Mouse (Mus musculus): ENCODE results near the gene Depdc5.

The Depdc5 gene

DNA sequence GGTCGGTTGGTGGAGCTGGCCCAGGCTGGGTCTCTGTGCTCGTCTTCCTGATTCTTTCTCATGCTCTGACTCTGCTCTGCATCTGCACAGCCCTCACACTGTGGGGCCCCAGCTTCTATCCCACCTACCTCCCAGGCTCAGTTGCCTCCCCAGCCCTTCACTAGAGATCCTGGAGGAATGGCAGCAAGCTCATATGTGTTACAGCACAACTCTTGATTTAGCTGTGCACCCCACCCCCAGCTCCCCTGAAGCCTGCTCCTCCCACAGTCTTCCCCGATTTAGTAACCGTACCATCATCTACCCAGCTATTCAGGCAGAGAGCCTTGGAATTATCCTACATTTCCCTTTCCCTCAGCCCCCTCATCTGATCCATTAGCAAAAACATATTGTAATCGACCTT lies 137.6 kb downstream of the Depdc5 start:
- DNase-seq (ENCODE audit: low spot score in 2 of 2), result no peak

GRCm38 (mm10) chr5:33002781-33003180 lies 139.3 kb downstream of the Depdc5 start:
- no peak for DNase-seq (ENCODE audit: low spot score in 2 of 2)

- DNase-seq (ENCODE audit: low spot score in 2 of 2), result no peak
These were observed 140.0 kb downstream of the Depdc5 start for GRCm38 (mm10) chr5:33003500-33003899.

DNA sequence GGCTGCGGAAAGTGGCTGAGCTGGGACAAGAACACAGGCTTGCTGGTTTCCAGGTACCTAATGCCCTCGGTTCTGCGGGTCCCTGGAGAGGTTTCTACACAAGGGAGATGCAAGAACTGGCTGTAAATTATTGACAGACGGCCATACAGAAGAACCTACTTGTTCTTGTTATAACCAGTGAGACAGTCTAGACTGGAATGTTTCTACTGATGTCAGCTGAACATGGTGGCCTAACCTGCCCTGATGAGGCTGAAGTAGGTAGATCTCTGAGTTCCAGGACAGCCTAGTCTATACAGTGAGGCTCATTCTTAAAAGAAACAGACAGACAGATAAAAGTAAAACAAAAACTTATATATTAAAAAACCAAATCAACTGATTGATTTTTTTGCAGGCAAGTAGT lies 140.6 kb downstream of the Depdc5 start:
- DNase-seq (ENCODE audit: low spot score in 2 of 2), result no peak

DNA sequence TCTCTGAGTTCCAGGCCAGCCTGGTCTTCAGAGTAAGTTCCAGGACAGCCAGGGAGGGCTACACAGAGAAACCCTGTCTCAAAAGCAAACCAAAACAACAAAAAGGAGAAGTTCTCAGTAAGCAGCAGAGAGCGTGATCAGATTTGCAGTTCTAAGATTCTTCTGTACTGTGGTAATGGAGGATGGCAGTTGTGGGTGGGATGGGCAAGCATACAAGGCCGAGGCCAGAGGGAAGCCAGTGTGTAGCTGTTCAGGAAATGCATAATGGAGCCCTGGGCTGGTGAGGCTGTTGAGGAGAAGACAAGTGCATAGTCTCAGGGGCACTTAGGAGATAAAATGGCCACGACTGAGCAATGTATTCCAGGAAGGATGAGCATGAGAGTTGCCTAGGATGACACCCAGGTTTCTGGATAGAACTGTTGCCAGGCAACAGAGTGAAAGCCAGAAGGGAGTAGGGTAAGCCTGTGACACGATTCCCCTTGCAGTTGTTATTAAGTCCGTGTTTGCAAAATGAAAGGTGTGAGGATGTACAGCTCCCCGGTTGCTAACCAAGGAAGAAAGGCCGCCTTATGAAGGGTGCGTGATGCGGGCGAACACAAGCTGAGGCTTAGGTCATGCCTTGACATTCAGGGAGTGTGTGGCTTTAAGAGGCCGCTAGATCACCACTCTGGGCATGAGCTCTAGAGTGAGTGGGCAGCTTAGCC lies 142.1 kb downstream of the Depdc5 start:
- no peak for DNase-seq (ENCODE audit: low spot score in 2 of 2)

DNA sequence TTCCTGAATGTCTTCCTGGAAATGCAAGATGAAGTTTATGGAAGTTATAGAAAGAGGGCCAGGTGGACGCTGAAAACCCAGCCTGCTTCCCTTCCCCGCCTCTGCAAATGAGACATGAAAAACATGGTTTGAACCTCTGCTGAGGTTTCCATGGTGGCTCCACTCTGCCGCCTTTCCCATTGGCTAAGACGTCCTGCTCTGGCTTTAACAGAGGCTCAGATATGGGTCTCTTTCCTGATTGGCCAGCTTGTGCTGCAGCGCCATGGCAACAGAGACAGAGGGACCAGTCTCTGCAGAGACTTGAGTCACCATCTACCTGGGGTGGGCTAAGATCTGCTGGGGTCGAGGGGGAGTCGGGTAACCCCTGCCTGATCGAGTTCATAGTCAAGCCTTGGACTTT lies 143.2 kb downstream of the Depdc5 start:
- DNase-seq (ENCODE audit: low spot score in 2 of 2), result no peak

DNA sequence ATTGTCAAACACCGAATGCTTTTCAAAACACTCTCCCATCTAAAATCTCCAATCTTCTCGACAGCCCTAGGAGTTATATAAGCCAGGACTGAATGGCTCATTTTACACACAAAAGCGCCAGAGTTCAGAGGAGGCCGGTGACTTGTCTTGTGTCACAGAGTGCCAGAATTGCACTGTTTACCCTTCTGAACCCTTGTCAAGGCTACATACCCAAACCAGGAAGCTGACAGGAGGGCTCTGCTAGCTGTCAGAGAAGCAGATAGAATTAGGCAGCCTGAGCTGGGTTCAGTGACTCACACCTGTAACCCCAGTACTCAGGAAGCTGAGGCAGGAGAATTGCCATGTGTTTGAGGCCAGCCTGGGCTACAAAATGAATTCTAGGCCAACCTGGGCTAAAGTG lies 143.9 kb downstream of the Depdc5 start:
- DNase-seq (ENCODE audit: low spot score in 2 of 2), result no peak

DNA sequence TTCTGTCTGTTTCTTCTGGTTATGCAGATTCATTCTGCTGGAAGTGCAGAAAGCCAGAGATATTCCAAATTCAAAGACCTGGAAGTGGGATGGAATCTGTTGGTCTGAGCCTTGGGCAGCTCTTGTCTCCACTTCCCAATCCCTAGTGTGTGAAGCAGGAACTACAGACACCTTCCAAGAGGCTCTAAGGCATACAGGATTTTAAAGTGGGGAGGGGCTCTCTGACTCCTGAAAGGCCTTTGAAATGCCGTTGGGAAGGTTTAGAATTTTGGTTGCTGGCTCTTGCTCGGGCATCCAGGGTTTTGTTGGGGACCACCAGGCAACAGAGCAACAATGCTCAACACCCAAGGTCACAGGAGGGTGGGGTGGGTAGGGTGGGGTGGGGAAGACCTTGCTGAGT lies 145.8 kb downstream of the Depdc5 start:
- DNase-seq (ENCODE audit: low spot score in 2 of 2), result no peak

DNA sequence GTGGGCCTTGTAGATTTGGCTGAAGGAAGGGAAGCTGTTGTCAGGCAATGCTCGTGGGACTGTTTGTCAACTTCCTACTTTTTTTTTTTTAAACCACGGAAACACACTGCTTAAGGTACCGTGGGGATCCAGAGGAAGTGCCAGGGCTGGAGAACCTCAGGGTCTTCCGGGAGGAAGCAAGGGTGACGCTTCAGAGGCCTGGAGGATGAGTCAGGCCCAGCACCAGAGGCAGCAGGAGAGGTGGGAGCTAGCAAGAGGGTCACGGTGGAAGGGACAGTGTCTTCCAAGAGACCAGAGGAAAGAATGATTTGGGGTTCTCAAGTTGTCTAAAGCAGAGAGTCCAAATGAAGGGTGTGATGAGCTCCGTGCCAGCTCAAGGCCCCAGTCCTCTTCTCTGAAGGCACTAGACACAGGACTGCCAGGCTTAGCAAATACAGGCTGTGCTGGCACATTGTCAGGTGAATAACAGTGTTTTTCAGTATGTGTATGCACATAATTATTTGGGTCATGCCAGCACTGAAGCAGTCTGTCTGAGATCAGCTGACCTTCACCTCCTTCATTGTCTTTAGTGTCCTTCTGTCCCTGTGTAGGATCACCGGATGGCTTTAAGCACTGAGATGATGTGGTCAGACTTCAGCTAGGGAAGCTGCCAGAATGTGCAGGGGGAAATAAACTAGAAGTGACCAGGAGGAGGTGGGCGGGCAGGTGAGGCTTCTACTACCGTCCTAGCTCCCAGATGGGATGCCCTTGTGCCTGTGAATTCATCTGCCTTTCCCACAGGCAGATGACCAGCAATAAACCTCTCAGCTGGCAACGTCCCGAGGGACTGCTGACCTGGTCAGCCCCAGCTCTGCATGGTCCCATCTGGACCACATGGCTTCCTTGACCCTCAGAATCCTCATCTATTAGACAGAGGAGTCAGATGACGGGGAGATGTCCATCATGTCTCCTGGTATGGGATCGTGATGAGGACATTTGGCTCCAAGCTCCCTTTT lies 146.6 kb downstream of the Depdc5 start:
- DNase-seq (ENCODE audit: low spot score in 2 of 2), result no peak

DNA sequence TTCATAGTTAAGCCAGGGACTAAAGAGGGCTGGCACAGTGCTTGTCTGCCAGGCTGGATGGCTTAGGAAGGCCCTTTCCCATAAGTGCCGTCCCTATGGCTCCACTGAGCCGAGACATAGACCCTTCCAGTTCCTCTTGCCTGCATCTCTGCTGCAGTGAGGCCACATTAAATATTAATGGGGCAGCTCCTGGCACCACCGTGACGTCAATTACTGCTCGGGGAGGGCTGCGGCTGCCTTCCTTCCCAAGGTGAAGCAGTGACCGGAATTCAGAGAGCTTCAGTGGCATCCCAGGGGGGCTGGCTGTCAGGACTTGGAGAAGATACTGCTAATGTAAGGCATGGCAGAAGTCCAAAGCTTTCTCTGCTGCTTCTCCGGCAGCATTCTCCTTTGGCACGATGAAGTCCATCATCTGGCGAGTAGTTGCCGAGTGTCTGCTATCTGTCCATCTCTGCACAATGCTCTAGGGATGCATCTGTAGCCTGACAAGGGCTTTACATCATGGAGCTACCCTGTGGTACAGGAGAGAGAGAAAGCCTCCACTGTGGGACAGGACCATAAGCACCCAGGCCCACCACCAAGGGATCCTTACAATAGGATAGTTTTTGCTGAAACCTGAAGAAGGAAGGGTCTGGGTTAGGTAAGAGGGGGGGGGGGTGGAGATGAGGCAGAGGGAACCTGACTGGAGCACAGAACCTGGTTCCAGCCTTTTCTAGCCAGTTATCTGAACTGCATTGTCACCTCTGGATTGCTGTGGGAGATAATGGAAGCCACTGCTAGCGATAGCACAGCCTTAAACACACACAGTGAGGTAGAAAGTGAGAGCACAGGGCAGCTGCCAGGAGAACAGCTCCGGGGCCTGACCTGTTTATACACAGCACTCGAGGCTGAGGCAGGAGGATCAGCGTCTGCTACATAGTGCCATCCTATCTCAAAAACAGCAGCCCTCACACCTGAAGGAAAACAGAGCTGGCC lies 147.9 kb downstream of the Depdc5 start:
- DNase-seq (ENCODE audit: low spot score in 2 of 2), result no peak

DNA sequence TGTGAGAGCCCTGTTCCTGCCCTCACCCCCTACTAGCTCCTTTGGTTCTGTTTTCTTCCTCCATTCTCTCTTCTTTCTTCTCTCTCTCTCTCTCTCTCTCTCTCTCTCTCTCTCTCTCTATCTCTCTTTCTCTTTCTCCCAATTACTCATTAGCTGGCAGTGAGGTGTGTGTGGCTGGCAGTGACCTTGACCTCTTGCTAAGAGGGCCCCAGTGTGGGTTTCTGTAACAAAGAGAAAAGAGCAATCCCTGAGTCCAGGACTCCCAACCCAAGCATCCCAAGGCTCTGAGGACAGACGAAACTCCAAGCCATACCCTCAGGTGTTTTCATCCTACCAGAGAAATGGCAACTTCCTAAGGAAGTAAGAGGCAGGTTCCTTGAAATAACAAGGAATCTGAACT lies 150.6 kb downstream of the Depdc5 start:
- DNase-seq (ENCODE audit: low spot score in 2 of 2), result no peak

DNA sequence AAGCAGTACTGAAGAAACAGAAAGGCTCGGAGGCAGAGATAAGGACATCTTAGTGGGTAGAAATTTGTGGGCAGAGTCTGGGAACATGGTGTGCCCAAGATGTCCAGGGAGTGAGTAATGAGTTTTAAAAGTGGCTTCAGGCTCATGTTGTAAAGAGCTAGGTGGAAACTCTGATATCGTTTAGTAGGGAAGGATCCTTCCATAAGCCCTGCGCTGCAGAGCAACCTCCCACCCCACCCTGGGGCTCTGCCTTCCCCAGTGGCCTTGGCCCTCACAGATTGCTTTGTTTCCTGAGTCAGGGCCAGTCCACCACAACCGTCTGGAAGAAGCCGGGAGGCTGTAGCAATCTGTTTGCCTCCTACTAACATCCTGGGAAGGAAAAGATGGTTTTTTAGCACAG lies 152.1 kb downstream of the Depdc5 start:
- no peak for DNase-seq (ENCODE audit: low spot score in 2 of 2)

GRCm38 (mm10) chr5:33018189-33018560 lies 154.7 kb downstream of the Depdc5 start:
- no peak for DNase-seq (ENCODE audit: low spot score in 2 of 2)

DNA sequence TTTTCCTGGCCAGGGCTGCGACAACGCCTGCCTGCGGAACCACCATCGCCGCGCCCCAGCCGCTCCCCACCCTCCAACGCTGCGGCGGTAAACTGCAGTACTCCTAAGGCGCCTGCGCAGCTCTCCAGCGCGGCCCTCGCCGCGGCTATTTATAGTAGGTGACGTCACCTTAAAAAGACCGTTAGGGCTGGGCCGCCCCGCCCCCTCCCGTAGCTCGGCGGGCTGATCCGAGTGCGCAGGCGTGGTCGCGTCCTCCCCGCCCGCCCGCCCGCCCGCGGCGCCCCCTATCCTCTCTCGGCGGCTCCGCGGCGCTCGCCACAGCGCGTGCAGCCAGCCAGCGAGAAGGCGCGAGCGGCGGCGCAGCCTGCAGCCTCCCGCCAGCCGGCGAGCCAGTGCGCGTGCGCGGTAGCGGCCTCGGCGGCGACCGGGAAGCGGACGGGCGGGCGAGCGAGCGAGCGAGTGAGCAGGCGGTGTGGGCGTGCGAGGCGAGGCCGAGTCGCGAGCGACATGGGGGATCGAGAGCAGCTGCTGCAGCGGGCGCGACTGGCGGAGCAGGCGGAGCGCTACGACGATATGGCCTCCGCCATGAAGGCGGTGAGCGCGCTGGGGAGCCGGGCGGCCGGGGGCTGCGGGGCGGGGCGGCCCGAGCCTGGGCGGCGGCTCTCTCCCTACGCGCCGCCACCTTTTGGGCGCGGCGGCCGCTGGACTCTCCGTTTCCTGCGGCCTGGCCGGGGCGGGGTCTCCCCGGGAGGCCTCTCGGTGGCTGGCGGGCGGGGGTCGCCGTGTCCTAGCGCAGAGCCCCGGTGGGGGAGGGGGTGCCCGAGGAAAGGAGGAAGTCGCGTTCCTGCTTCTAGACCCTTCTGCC lies 155.3 kb downstream of the Depdc5 start, which contains the start of gene Ywhah:
Gene Ywhah (plus strand): TSS at position 256 of the 865 bp plus-strand sequence.
- peak; percentile 94 to 98 for DNase-seq (ENCODE audit: low spot score in 2 of 2)

DNA sequence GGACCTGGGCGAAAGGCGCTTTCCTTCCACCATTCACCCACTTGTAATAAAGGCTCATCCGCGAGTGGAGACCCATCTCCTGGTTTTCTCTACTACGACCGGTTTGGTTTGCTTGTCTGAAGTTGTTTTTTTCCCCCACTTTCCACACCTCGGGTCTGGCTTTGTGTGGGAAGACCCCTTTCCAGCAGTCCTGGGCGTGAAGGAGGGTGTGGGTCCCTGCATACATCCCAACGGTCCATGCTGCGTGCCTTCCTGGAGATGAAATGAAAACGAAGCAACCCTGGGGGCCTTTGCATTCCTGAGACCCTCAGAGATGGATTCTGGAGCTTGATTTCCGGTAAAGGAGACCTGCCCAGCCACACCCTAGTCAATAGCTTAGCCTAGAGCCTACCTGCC lies 155.9 kb downstream of the Depdc5 start:
- peak in 1 of 2 experiments; percentile 11 for DNase-seq (ENCODE audit: low spot score in 2 of 2)

DNA sequence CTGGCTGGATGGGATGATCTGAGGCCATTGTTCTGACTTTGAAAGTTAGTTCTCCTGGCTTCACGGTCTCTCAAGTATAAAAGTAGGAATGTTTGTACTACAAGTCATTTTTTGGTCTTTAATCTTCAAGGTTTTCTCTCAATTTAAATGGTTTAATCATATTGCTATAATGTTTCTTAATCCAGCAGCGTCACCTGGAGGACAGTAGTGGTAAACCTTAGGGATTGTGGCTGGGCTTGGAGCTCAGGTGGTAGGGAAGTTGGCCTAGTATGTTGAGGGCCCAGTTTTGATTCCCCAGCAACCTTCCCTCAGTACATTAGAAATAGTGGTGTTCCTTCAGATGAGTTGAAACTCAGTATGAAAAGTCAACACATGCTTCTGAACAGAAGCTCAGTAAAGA lies 158.1 kb downstream of the Depdc5 start:
- DNase-seq (ENCODE audit: low spot score in 2 of 2), result peak in 1 of 2 experiments; percentile 19

- no peak for DNase-seq (ENCODE audit: low spot score in 2 of 2)
These were observed 159.8 kb downstream of the Depdc5 start for GRCm38 (mm10) chr5:33023337-33023736.

DNA sequence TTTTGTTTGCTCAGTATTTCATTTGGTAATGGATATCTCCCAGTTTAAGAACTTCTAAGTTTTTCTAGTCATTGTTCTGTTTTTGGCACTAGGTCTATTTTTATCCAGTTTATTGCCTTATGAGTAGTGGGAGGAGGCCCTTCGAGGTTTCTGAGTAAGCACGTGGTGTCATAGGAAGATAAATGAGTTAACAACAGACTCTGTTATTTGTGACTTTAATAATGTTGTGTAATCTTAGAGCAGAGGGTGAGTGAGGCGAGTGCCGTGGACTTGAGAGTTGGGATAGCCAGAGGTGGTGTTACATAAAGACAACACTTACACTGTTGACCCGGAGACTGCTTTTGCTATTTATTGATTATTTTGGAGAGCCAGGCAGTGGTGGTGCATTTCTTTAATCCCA lies 161.0 kb downstream of the Depdc5 start:
- no peak for DNase-seq (ENCODE audit: low spot score in 2 of 2)

- no peak for DNase-seq (ENCODE audit: low spot score in 2 of 2)
These were observed 165.2 kb downstream of the Depdc5 start for GRCm38 (mm10) chr5:33028656-33029055.

DNA sequence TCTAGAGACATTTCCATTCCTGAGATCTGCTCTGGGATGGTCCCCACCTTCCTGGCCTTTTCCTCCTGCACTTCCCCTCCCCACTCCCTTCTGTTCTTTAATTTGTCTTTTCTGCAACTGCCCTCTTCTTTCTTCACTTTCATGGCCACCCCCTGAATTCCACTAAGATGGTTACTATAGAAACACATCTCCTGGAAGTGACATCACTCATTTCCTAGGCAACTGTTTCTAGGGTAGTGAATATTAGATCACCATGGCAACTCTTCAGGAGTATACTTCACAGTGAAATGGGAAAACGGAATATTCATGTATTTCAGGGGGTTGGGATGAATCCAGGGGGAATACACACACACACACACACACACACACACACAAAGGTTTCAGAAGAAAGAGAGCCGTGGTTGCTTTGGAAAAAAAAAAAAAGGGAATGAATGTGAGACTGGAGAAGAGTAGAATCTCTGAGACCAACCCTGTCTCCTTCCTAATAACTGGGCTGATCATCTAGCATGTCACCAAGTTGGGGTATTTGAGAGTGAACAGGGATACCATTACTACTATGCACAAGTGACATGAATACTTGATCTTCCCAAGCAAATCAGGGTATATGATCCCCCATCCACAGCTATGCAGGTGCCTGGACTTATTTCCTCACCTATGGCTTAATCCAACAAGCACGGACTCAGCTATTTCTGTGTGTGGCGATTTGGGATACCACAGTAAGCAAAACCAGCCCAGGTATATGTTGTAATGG lies 167.1 kb downstream of the Depdc5 start:
- no peak for DNase-seq (ENCODE audit: low spot score in 2 of 2)

Measured in thymus, postnatal 10 days (tissue).